Mouse (Mus musculus): ENCODE results near the gene Sos2. TPM values are rescaled to one million over a fixed set of nuclear protein-coding genes. Genes with fewer than 3 reads are reported as not detected.

Sos2 gene
- polyA plus RNA-seq, 1 experiment, result 7.0 TPM

GRCm38 (mm10) chr12:69682788-69683419, 1.3 kb upstream of the Sos2 start:
- no peak for TF ChIP-seq GATA1 (IDR thresholded peaks at IDR 0.05; ENCODE audit: low read length)

- no peak for TF ChIP-seq GATA1 (IDR thresholded peaks at IDR 0.05; ENCODE audit: low read length)
Observed at GRCm38 (mm10) chr12:69682065-69682787, 574 bp upstream of the Sos2 start.

GRCm38 (mm10) chr12:69680635-69681565, 752 bp downstream of the Sos2 start:
- no peak for TF ChIP-seq GATA1 (IDR thresholded peaks at IDR 0.05; ENCODE audit: low read length)

GRCm38 (mm10) chr12:69676157-69676556, 5.5 kb downstream of the Sos2 start:
- TF ChIP-seq GATA1 (IDR thresholded peaks at IDR 0.05; ENCODE audit: low read length), result no peak

- no peak for TF ChIP-seq GATA1 (IDR thresholded peaks at IDR 0.05; ENCODE audit: low read length)
Observed at GRCm38 (mm10) chr12:69674576-69675537, 6.8 kb downstream of the Sos2 start.

- TF ChIP-seq GATA1 (IDR thresholded peaks at IDR 0.05; ENCODE audit: low read length), result no peak
Observed at GRCm38 (mm10) chr12:69674176-69674575, 7.5 kb downstream of the Sos2 start.

GRCm38 (mm10) chr12:69666721-69667120, 14.9 kb downstream of the Sos2 start:
- no peak for TF ChIP-seq GATA1 (IDR thresholded peaks at IDR 0.05; ENCODE audit: low read length)

GRCm38 (mm10) chr12:69661658-69662057, 20.0 kb downstream of the Sos2 start:
- no peak for TF ChIP-seq GATA1 (IDR thresholded peaks at IDR 0.05; ENCODE audit: low read length)

GRCm38 (mm10) chr12:69649511-69649910, 32.1 kb downstream of the Sos2 start:
- no peak for TF ChIP-seq GATA1 (IDR thresholded peaks at IDR 0.05; ENCODE audit: low read length)

GRCm38 (mm10) chr12:69645821-69646616, 35.6 kb downstream of the Sos2 start:
- TF ChIP-seq GATA1 (IDR thresholded peaks at IDR 0.05; ENCODE audit: low read length), result no peak

GRCm38 (mm10) chr12:69644877-69645276, 36.8 kb downstream of the Sos2 start:
- no peak for TF ChIP-seq GATA1 (IDR thresholded peaks at IDR 0.05; ENCODE audit: low read length)

- TF ChIP-seq GATA1 (IDR thresholded peaks at IDR 0.05; ENCODE audit: low read length), result no peak
Observed at GRCm38 (mm10) chr12:69642877-69643276, 38.8 kb downstream of the Sos2 start.

- no peak for TF ChIP-seq GATA1 (IDR thresholded peaks at IDR 0.05; ENCODE audit: low read length)
Observed at GRCm38 (mm10) chr12:69634761-69635160, 46.9 kb downstream of the Sos2 start.

GRCm38 (mm10) chr12:69604367-69604766, 77.3 kb downstream of the Sos2 start:
- TF ChIP-seq GATA1 (IDR thresholded peaks at IDR 0.05; ENCODE audit: low read length), result no peak
